Mouse (Mus musculus) adrenal gland, adult 8-10 months (tissue): ENCODE measurements around the gene Rnf24. TPM values are rescaled to one million over a fixed set of nuclear protein-coding genes. Genes with fewer than 3 reads are reported as not detected.

Source experiments
- DNase-seq: peaks from one replicate; pipeline ENCODE4 v3.0.0; 2022
- microRNA-seq, 2 experiments: library from miRNA; unstranded; fragments of <30 nt; microRNA quantifications; one replicate each; pipeline ENCODE4 v1.2.0; 2022
- total RNA-seq, 4 experiments: library from RNA; stranded (reverse); gene quantifications; 2 replicates each; pipeline ENCODE4 v1.2.4; 2022

Rnf24 gene
- total RNA-seq, 4 experiments from 2014 or later: 6.2 to 16.7 (median 11.0) TPM

DNA sequence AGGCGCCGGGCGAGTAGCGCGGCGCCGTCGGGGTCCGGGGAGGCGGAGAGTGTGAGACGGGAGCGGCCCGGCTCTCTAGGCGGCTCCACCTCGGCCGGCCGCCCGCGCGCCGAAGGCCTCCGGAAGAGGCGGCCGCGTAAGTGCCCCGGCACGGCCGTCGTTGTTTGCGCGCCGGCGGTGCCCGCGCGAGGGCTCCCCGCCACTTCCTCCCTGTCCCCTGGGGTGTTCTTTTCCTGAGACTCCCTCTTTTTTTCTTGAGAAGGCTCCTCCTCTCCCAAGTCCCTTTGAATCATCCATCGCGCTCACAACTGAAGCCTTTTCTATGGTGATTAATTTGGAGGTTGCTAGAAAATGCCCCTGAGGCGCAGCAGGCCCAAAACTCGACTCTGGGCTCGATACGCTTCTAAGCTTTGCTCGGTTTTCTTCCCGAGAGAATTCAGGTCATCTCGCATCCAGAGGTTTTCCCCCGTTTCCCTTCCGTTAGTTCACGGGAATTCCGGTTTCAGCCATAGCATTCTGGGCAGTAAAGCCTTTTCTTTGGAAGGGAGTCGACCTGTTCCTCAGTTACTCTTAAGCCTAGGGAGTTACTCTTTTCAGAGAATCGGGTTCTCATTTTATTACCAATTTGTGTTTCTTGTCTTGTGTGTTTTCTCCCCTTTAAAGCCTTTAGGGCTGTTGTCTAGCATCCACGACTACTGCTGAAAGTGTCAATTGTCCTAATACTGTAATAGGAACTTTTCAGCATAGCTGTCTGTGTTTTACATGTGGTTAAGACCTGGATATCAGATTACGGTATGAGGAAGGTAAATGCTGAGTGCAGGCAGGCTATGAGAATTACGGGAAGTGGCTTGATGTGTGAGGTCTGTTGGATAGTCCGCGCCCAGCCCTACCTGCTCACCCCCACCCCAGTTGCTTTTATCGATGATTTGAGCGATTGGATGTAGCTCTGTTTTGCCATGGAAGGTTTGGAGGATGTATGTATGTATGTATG is 89.7 kb downstream of the Rnf24 start:
- peak; percentile 52 for DNase-seq

DNA sequence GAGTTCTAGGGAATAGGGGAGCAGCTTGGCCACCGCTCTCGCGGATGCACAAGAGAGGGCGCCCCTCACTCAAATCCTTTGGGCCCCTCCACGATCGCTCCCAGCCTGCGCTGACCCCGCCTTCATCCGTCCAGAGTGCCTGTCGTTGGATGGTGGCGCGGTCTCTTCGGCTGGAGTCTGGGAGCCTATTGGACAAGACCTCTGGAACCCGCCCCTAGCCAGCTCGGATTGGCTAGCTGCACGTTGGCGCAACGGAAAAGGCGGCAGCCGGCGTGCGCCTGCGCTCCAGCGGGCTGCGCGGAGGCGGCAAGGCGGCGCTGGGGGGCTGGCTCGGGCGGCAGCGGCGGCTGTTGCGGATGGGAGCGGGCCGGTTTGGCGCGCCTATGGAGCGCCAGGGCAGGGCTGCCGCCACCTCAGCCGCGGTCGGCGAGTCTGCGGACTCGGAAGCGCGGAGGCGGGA is 90.4 kb downstream of the Rnf24 start, which contains the start of gene Pank2:
Gene Pank2 (plus strand): TSS at position 283 of the 460 bp plus-strand sequence.
- peak; percentile 96 for DNase-seq

DNA sequence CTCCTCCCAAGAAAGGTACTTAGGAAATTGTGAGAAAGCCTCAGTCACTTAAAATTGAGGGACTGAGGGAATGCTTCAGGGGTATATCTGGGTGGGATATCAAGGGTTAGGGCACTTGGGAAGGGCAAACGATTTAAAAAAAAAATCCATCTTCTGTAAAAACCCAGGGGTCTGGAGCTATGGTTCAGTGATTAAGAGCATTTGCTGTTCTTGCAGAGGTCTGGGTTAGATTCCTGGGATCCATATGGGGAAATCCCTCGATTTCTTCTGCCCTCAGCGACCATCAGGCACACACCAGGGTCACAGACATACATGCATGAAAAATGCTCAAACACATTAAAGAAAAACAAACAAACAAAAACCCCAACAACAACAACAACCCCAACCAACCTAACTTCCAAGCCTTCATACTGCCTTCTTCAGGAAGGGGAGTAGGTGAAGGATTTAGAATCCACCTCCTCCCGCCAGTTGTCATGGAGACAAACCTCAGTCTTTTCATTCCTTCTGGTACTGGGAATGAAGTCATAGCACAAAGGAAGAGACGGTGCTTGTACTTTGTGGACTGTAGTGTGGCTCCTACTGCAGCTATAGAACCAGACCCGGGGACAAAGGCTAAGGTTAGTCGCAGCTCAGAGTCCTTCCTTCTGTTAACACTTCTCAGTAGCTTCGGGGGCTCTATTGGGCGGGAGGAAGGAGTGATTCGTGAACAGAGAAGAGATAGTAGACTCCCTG is 91.0 kb downstream of the Rnf24 start:
- no peak for DNase-seq

DNA sequence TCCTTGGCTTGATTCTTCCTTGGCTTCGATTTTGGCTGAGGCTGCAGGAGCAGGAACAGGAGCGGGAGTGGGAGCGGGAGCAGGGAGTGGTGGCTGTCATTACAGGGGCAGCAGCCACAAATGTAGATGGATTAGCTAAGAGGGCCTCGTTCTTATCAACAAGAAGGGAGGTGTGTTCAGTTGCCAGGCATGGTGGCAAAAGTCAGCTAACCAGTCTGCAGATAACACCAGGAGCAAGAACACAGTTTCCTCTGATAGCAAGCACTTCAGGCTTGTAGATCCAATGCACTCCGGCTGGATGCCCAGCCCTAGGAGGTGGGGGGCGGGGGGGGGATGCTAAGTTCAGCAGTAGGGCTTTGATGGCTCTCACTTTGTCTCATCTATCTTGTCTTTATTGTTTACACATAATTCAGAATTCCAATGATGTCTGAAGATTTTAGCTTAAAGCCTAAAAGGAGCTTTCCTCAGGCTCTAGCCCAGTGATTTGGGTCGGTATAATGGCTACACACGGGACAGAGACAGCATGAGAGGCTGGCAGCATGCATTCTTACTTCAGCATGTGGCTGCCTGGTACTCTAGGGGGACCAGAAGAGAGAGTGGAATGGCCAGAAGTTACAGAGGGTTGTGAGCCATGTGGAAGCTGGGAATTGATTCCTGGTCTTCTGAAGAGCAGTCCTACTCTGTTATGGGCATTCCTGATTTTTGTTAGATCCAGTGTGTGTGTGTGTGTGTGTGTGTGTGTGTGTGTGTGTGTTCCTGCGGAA is 92.0 kb downstream of the Rnf24 start:
- DNase-seq: no peak

DNA sequence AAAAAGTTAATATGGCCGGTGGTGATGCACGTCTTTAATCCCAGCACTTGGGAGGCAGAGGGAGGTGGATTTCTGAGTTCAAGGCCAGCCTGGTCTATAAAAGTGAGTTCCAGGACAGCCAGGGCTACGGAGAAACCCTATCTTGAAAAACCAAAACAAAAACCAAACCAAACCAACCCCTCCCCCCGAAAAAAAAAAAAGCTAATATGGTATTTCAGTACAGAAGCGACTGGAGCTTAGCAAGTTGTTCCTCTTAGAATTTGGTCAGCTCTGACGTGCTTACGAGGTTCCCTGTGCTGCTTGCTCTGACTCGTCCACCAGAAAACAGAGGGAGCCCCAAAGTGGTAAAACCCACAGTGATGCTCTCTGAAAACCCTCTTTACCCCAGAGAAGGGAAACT is 94.0 kb downstream of the Rnf24 start:
- no peak for DNase-seq

DNA sequence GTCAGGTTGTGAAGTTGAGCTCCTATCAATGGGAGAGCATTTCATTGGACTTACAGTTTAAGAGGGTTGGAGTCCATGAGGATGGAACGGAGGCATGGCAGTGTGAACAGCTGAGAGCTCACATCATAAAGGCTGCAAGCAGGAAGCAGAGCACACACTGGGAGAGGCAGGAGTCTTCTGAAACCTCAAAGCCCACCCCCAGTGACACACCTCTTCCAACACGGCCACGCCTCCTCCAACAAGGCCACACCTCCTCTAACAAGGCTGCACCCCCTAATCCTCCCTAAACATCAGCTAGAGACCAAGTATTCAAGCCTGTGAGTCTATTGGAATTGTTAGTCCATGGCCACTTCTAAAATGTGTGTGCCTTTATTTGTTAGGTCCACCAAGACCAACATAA is 97.0 kb downstream of the Rnf24 start:
- DNase-seq: no peak

DNA sequence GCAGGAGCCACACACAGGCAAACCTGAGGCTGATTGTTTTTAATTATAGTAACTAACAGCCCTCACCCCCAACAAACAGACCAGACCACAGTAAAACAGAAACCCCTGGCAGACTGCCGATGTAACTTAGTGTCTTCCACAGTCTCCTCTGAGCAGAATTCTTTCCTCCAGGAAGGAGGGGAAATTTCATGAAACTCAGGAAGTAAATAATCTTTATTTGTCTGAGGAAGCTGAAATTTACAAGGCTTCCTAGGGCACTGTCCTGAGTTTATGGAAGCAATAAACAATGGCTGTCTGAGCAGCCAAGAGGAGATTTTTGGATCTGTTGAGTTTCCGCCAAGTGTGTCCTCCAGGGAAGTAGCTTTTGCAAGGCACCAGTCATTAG is 98.4 kb downstream of the Rnf24 start:
- no peak for DNase-seq

DNA sequence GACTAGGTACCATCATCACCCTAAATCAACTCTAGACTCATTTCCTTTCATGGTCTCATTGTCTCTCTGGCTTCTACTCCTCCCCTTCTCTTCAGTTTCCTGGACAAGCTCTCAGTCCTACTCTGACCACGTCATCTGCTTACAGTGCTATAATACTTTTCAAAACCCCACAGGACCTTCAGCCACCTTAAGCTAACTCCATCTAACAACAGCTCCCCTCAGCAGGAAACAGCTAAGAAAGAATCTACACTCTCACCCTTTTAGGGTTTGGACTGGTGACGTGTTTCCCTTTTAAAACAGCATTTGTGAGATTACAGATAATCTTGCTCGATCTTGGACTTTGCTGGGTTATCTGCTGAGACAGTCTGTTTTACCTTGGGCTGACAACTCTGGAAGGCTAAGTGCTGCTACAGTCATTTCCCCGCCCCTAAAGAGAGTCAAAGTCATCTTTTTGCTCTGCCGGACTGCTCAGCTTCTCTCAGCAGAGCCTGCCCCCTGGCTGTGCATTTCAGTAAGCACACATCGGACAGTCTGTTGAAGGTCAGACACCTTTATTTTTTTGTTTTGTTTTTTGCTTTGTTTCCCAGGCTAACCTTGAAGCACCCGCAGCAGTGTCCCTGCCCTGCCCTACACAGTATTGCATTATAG is 98.9 kb downstream of the Rnf24 start:
- DNase-seq: peak; percentile 60

Small RNA genes lying within 50 kb of the gene (microRNA-seq; reads per million reads assigned to microRNA genes)
- gene Mir103-2: 14.9 to 17.9 reads per million in 2 experiments

Other genes with a start within 250 kb of the Rnf24 start
- 10 to 100 TPM in 2 of 4 experiments, 1 to 10 TPM in 2; 8.1 to 16.8 (median 10.4) TPM for gene Hspa12b, start 225.6 kb downstream of the Rnf24 start, total RNA-seq
- not detected for gene Gm11037, start 219.4 kb downstream of the Rnf24 start, total RNA-seq
- gene 1700037H04Rik, start 192.8 kb downstream of the Rnf24 start, total RNA-seq: 10 to 100 TPM; 32.2 to 68.7 (median 53.9) TPM
- 10 to 100 TPM; 63.5 to 76.9 (median 73.5) TPM for gene Cenpb, start 172.8 kb downstream of the Rnf24 start, total RNA-seq
- 1 to 10 TPM; 4.5 to 9.4 (median 6.3) TPM for gene Cdc25b, start 165.9 kb downstream of the Rnf24 start, total RNA-seq
- gene Spef1, start 165.6 kb downstream of the Rnf24 start, total RNA-seq: 1 to 10 TPM; 4.0 to 6.4 (median 5.1) TPM
- 10 to 100 TPM; 24.4 to 29.0 (median 26.6) TPM for gene Ap5s1, start 145.8 kb downstream of the Rnf24 start, total RNA-seq
- gene Mavs, start 118.8 kb downstream of the Rnf24 start, total RNA-seq: 10 to 100 TPM; 45.2 to 50.0 (median 46.1) TPM
- 10 to 100 TPM; 49.0 to 61.9 (median 53.7) TPM for gene Pank2, start 90.4 kb downstream of the Rnf24 start, total RNA-seq
- gene Smox, start 138.6 kb upstream of the Rnf24 start, total RNA-seq: 10 to 100 TPM; 22.9 to 53.4 (median 33.3) TPM
- 10 to 100 TPM; 23.6 to 36.8 (median 35.1) TPM for gene Adra1d, start 209.4 kb upstream of the Rnf24 start, total RNA-seq